Mouse (Mus musculus) ES-E14 (cell line): ENCODE measurements around the gene Nhsl1. TPM values are rescaled to one million over a fixed set of nuclear protein-coding genes. Genes with fewer than 3 reads are reported as not detected.

ENCODE experiments used
- DNase-seq: peaks from one replicate; pipeline ENCODE4 v3.0.0-alpha.2; 2013; ENCODE audit warnings: low read depth, low spot score
- H3K27ac ChIP-seq: 2 replicates; pipeline ENCODE4 v1.5.1; 2012; ENCODE audit warnings: low read depth, mild to moderate bottlenecking, low read length, moderate library complexity, mixed read lengths; ENCODE audit not compliant: poor library complexity, insufficient read depth, severe bottlenecking
- H3K36me3 ChIP-seq: 2 replicates; pipeline ENCODE4 v1.6.1; 2012; ENCODE audit warnings: mild to moderate bottlenecking, low read length, moderate library complexity, mixed read lengths; ENCODE audit not compliant: control insufficient read depth, poor library complexity, insufficient read depth, severe bottlenecking
- H3K4me1 ChIP-seq, 2 experiments: fragments of 150-350 bp in 1 of 2; sonication (generic) in 1 of 2; 2 replicates each; pipeline ENCODE4 v1.6.1; 2012; ENCODE audit warnings: low read length in 2 of 2, mild to moderate bottlenecking in 1 of 2, mixed read lengths in 1 of 2; ENCODE audit not compliant: control insufficient read depth in 2 of 2, insufficient read depth in 2 of 2, poor library complexity in 1 of 2
- H3K4me3 ChIP-seq, 2 experiments: fragments of 150-350 bp in 1 of 2; sonication (generic) in 1 of 2; 2 replicates each; pipeline ENCODE4 v1.5.1; 2012; ENCODE audit warnings: low read length in 2 of 2, low read depth in 1 of 2, mild to moderate bottlenecking in 1 of 2, mixed read lengths in 1 of 2; ENCODE audit not compliant: insufficient read depth in 1 of 2, poor library complexity in 1 of 2, severe bottlenecking in 1 of 2
- H3K9ac ChIP-seq: 2 replicates; pipeline ENCODE4 v1.6.1; 2012; ENCODE audit warnings: low read depth, mild to moderate bottlenecking, low read length, mixed read lengths; ENCODE audit not compliant: poor library complexity, insufficient read depth, severe bottlenecking
- H3K9me3 ChIP-seq: fragments of 150-350 bp; sonication (generic); 2 replicates; pipeline ENCODE4 v1.6.1; 2012; ENCODE audit warnings: low read depth, mild to moderate bottlenecking, low read length; ENCODE audit not compliant: control insufficient read depth, insufficient read depth
- CHD2 ChIP-seq: IDR thresholded peaks from 2 replicates; pipeline ENCODE4 v1.6.1; 2014; ENCODE audit warnings: mild to moderate bottlenecking, low read depth, low read length, inconsistent platforms
- HCFC1 ChIP-seq: IDR thresholded peaks from 2 replicates; pipeline ENCODE4 v1.6.1; 2012; ENCODE audit warnings: low read length, inconsistent platforms, borderline replicate concordance; ENCODE audit not compliant: insufficient read depth
- MAFK ChIP-seq: IDR thresholded peaks from 2 replicates; pipeline ENCODE4 v1.6.1; 2014; ENCODE audit warnings: mild to moderate bottlenecking, low read depth, low read length, inconsistent platforms; ENCODE audit not compliant: insufficient read depth
- ZC3H11A ChIP-seq: IDR thresholded peaks from 2 replicates; pipeline ENCODE4 v1.6.1; 2012; ENCODE audit warnings: low read depth, mild to moderate bottlenecking, inconsistent platforms, low read length, borderline replicate concordance
- ZNF384 ChIP-seq: IDR thresholded peaks from 2 replicates; pipeline ENCODE4 v1.6.1; 2012; ENCODE audit warnings: low read depth, low read length, inconsistent platforms
- in situ Hi-C, 2 experiments: fragments of 600-800 bp; cut with MboI; formaldehyde crosslinking; loops; one replicate each; pipeline ENCODE4 v1.15.1; 2025; ENCODE audit warnings: low sequenced_read_pairs in 2 of 2, inconsistent platforms in 1 of 2; ENCODE audit not compliant: unreplicated experiment in 2 of 2
- total RNA-seq: library from RNA; depleted of rRNA; stranded (reverse); fragments of 300-350 nt; gene quantifications from 2 replicates; pipeline ENCODE4 v1.2.3, GENCODE M21; 2012

Gene Nhsl1
- total RNA-seq, 1 experiment, result 7.7 TPM

GRCm38 (mm10) chr10:18493010-18493894 is 174.5 kb downstream of the Nhsl1 start:
- TF ChIP-seq CHD2 (no peak), MAFK (no peak), ZNF384 (no peak), ZC3H11A (no peak), HCFC1 (no peak)
- Histone ChIP-seq H3K4me1 (peaks cover 0 to 3% of the 10 kb centered on the region in 2 experiments; a peak in 2 of 4 replicates), H3K9me3 (no peaks in the 10 kb centered on the region), H3K9ac (no peak overlapping the region; the same call in 1 of the 2 replicates), H3K4me3 (no peak overlapping the region), H3K36me3 (no peaks in the 10 kb centered on the region), H3K27ac (no peak overlapping the region)
- in situ Hi-C loops, result no loop called here
- DNase-seq, result no peak

GRCm38 (mm10) chr10:18494249-18494648 is 175.5 kb downstream of the Nhsl1 start:
- Histone ChIP-seq H3K9ac (no peak overlapping the region), H3K36me3 (no peaks in the 10 kb centered on the region), H3K4me3 (no peak overlapping the region), H3K4me1 (peaks cover 0 to 3% of the 10 kb centered on the region in 2 experiments; a peak in 2 of 4 replicates), H3K27ac (no peak overlapping the region), H3K9me3 (no peaks in the 10 kb centered on the region)
- TF ChIP-seq CHD2 (no peak), MAFK (no peak), HCFC1 (no peak), ZNF384 (no peak), ZC3H11A (no peak)
- DNase-seq, result no peak
- in situ Hi-C loops, result no loop called here

GRCm38 (mm10) chr10:18497066-18497465 is 178.3 kb downstream of the Nhsl1 start:
- H3K4me3 ChIP-seq, result no peak overlapping the region
- H3K27ac ChIP-seq, result no peak overlapping the region
- peaks cover 0 to 5% of the 10 kb centered on the region in 2 experiments; a peak in 3 of 4 replicates for H3K4me1 ChIP-seq
- no peak for TF ChIP-seq MAFK
- no peak for TF ChIP-seq HCFC1
- no peak for TF ChIP-seq ZC3H11A
- no peak overlapping the region for H3K9ac ChIP-seq
- no peaks in the 10 kb centered on the region for H3K36me3 ChIP-seq
- no peaks in the 10 kb centered on the region for H3K9me3 ChIP-seq
- in situ Hi-C loops, result no loop called here
- no peak for DNase-seq

DNA sequence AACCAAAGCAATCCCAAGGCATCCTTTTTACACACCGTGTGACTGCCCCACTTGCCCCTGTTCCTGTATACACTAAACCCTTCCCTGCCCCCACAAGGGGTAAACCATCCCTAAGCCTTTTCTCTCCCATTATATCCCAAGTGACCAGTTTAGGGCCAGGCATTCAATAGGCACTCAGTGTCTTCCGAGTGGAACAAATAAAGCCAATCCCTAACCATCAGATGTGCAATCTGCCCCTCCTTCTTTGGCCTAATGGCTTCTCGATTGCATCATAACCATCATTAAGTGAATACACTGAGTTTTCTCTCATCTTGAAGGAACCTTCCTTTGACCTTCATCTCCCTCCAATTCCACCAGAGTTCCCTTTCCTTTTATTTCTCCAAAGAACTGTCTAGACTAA is 183.2 kb downstream of the Nhsl1 start:
- no peak overlapping the region for H3K9ac ChIP-seq
- no peak overlapping the region for H3K27ac ChIP-seq
- no peak for DNase-seq
- H3K9me3 ChIP-seq, result no peaks in the 10 kb centered on the region
- no peak overlapping the region for H3K4me3 ChIP-seq
- peaks cover 2 to 13% of the 10 kb centered on the region in 2 experiments for H3K4me1 ChIP-seq
- TF ChIP-seq HCFC1, result no peak
- TF ChIP-seq ZNF384, result no peak
- no peak for TF ChIP-seq MAFK
- TF ChIP-seq ZC3H11A, result no peak
- TF ChIP-seq CHD2, result no peak
- no peaks in the 10 kb centered on the region for H3K36me3 ChIP-seq
- in situ Hi-C loops, result no loop called here
